Mouse (Mus musculus) CH12.LX (cell line): ENCODE measurements around the gene Ears2. TPM values are rescaled to one million over a fixed set of nuclear protein-coding genes. Genes with fewer than 3 reads are reported as not detected.

Experiments used
- DNase-seq: peaks from one replicate; pipeline ENCODE4 v3.0.0-alpha.2; 2013; ENCODE audit errors: extremely low read depth
- H3K27ac ChIP-seq: 2 replicates; pipeline ENCODE4 v1.5.1; 2012; ENCODE audit warnings: low read depth, mild to moderate bottlenecking, control low read depth, moderate library complexity; ENCODE audit not compliant: insufficient read depth
- H3K27me3 ChIP-seq: replicated peaks from 2 replicates; pipeline ENCODE3; 2012; ENCODE audit warnings: inconsistent platforms
- H3K36me3 ChIP-seq, 2 experiments: replicated peaks in 1 of 2; 2 replicates each; pipeline versions ENCODE3 to v1.6.1; 2012; ENCODE audit warnings: inconsistent platforms in 1 of 2, low read length in 1 of 2, mild to moderate bottlenecking in 1 of 2, mixed read lengths in 1 of 2, moderate library complexity in 1 of 2; ENCODE audit not compliant: control insufficient read depth in 1 of 2, insufficient read depth in 1 of 2
- H3K4me1 ChIP-seq, 2 experiments: 2 replicates each; pipeline ENCODE4 v1.6.1; 2012; ENCODE audit warnings: inconsistent platforms in 1 of 2, moderate library complexity in 1 of 2; ENCODE audit not compliant: insufficient read depth in 2 of 2, control insufficient read depth in 1 of 2
- H3K4me2 ChIP-seq: 2 replicates; pipeline ENCODE4 v1.6.1; 2012; ENCODE audit warnings: low read depth, mild to moderate bottlenecking, control low read depth; ENCODE audit not compliant: poor library complexity, insufficient read depth, severe bottlenecking
- H3K4me3 ChIP-seq, 3 experiments: fragments of 150-350 bp in 1 of 3; sonication (generic) in 1 of 3; replicated peaks in 1 of 3; 2 replicates each; pipeline versions ENCODE3 to v1.5.1; 2011 to 2012; ENCODE audit warnings: low read depth in 2 of 3, low read length in 2 of 3, mild to moderate bottlenecking in 2 of 3, moderate library complexity in 2 of 3, control low read depth in 1 of 3, improper control_type of control experiment in 1 of 3, inconsistent platforms in 1 of 3, mixed read lengths in 1 of 3; ENCODE audit not compliant: poor library complexity in 1 of 3
- H3K79me2 ChIP-seq: replicated peaks from 2 replicates; pipeline ENCODE4 v1.6.1; 2012; ENCODE audit warnings: mild to moderate bottlenecking, moderate library complexity; ENCODE audit not compliant: control insufficient read depth, poor library complexity, insufficient read depth, severe bottlenecking; ENCODE audit errors: extremely low read depth
- H3K9ac ChIP-seq: 2 replicates; pipeline ENCODE4 v1.6.1; 2012; ENCODE audit warnings: low read depth, mild to moderate bottlenecking, control low read depth, moderate library complexity; ENCODE audit not compliant: insufficient read depth
- H3K9me3 ChIP-seq: replicated peaks from 2 replicates; pipeline ENCODE3; 2012; ENCODE audit warnings: low read length, inconsistent platforms, mixed read lengths
- CHD2 ChIP-seq: IDR thresholded peaks from 2 replicates; pipeline ENCODE4 v1.6.1; 2011; ENCODE audit warnings: low read length, improper control_type of control experiment
- CTCF ChIP-seq, 2 experiments: IDR thresholded peaks in 1 of 2; conservative IDR thresholded peaks in 1 of 2; 2 replicates each; pipeline ENCODE4 v1.5.1; 2011 to 2012; ENCODE audit warnings: low read depth in 2 of 2, low read length in 2 of 2, improper control_type of control experiment in 1 of 2, inconsistent platforms in 1 of 2, mild to moderate bottlenecking in 1 of 2, moderate library complexity in 1 of 2
- E2F4 ChIP-seq: IDR thresholded peaks from 2 replicates; pipeline ENCODE4 v1.6.1; 2011; ENCODE audit warnings: low read depth, low read length, improper control_type of control experiment; ENCODE audit not compliant: insufficient replicate concordance
- ETS1 ChIP-seq: conservative IDR thresholded peaks from 2 replicates; pipeline ENCODE4 v1.6.1; 2012; ENCODE audit warnings: low read depth, mild to moderate bottlenecking, inconsistent platforms, low read length, improper control_type of control experiment, moderate library complexity
- HCFC1 ChIP-seq: IDR thresholded peaks from 2 replicates; pipeline ENCODE4 v1.6.1; 2012; ENCODE audit warnings: low read depth, mild to moderate bottlenecking, inconsistent platforms, low read length, improper control_type of control experiment
- JUN ChIP-seq: IDR thresholded peaks from 2 replicates; pipeline ENCODE4 v1.6.1; 2011; ENCODE audit warnings: low read depth, mild to moderate bottlenecking, low read length, improper control_type of control experiment, moderate library complexity; ENCODE audit not compliant: insufficient read depth
- MAZ ChIP-seq: IDR thresholded peaks from 2 replicates; pipeline ENCODE4 v1.6.1; 2012; ENCODE audit warnings: low read depth, mild to moderate bottlenecking, inconsistent platforms, low read length, improper control_type of control experiment, moderate library complexity
- MEF2A ChIP-seq: IDR thresholded peaks from 2 replicates; pipeline ENCODE4 v1.6.1; 2014; ENCODE audit warnings: low read depth, mild to moderate bottlenecking, inconsistent platforms, low read length, improper control_type of control experiment, borderline replicate concordance
- MYC ChIP-seq: IDR thresholded peaks from 2 replicates; pipeline ENCODE4 v1.6.1; 2011; ENCODE audit warnings: low read depth, mild to moderate bottlenecking, improper control_type of control experiment, low read length
- POLR2A ChIP-seq: IDR thresholded peaks from 2 replicates; pipeline ENCODE4 v1.6.1; 2011; ENCODE audit warnings: low read depth, mild to moderate bottlenecking, improper control_type of control experiment, low read length
- POLR2AphosphoS2 ChIP-seq: IDR thresholded peaks from 2 replicates; pipeline ENCODE4 v1.6.1; 2011; ENCODE audit warnings: low read depth, low read length, improper control_type of control experiment
- RAD21 ChIP-seq: IDR thresholded peaks from 2 replicates; pipeline ENCODE4 v1.6.1; 2011; ENCODE audit warnings: low read depth, mild to moderate bottlenecking, low read length, improper control_type of control experiment, moderate library complexity
- SMC3 ChIP-seq: IDR thresholded peaks from 2 replicates; pipeline ENCODE4 v1.6.1; 2011; ENCODE audit warnings: low read depth, low read length, improper control_type of control experiment
- TBP ChIP-seq: conservative IDR thresholded peaks from 2 replicates; pipeline ENCODE4 v1.6.1; 2011; ENCODE audit warnings: low read depth, low read length, improper control_type of control experiment
- UBTF ChIP-seq: IDR thresholded peaks from 2 replicates; pipeline ENCODE4 v1.6.1; 2012; ENCODE audit warnings: low read depth, mild to moderate bottlenecking, inconsistent platforms, low read length, improper control_type of control experiment, moderate library complexity
- USF1 ChIP-seq: IDR thresholded peaks from 2 replicates; pipeline ENCODE4 v1.6.1; 2014; ENCODE audit warnings: low read depth, mild to moderate bottlenecking, inconsistent platforms, low read length, improper control_type of control experiment
- USF2 ChIP-seq: conservative IDR thresholded peaks from 2 replicates; pipeline ENCODE4 v1.6.1; 2011; ENCODE audit warnings: low read depth, low read length, improper control_type of control experiment
- ZNF384 ChIP-seq: IDR thresholded peaks from 2 replicates; pipeline ENCODE4 v1.6.1; 2012; ENCODE audit warnings: low read depth, low read length, improper control_type of control experiment, inconsistent platforms
- dilution Hi-C: fragments of 300-500 bp; cut with MboI; formaldehyde crosslinking; loops from 2 replicates; pipeline ENCODE4 v1.14.3; 2020; ENCODE audit warnings: low sequenced_read_pairs; ENCODE audit not compliant: extremely low pct_unique_long_range_greater_than_20kb, extremely low pct_ligation_motif_present
- in situ Hi-C: fragments of 300-500 bp; cut with MboI; formaldehyde crosslinking; loops from 3 replicates; pipeline ENCODE4 v1.14.3; 2019; ENCODE audit warnings: low sequenced_read_pairs, low pct_ligation_motif_present, low pct_unique_long_range_greater_than_20kb, mixed read lengths
- polyA plus RNA-seq: library from polyadenylated mRNA; unstranded; fragments of >175 nt; gene quantifications from 2 replicates; pipeline ENCODE4 v1.2.1, GENCODE M21; 2012; ENCODE audit warnings: low read depth; ENCODE audit not compliant: insufficient read length
- total RNA-seq, 2 experiments: library from RNA; depleted of rRNA; stranded (reverse); fragments of 300-350 nt in 1 of 2; fragments of >200 nt in 1 of 2; gene quantifications; 2 replicates each; pipeline ENCODE4 v1.2.3; 2012 to 2014

The Ears2 gene
- total and polyA plus RNA-seq, 3 experiments = 11.7 to 14.3 (median 13.2) TPM

GRCm38 (mm10) chr7:122018247-122018646, 48.8 kb downstream of the Ears2 start:
- DNase-seq = peak; percentile 90
- dilution Hi-C loops = no loop called here
- TF ChIP-seq MAZ (no peak), RAD21 (peak; percentile 9), TBP (0 out of 2 replicates have a peak, but pooled peaks have one; percentile 11), CTCF (conservative IDR thresholded peaks at IDR 0.05 in 1 of 2, IDR thresholded peaks at IDR 0.05 in 1 of 2; ENCODE audit: low read depth in 2 of 2, low read length in 2 of 2) (peak in 1 of 2 experiments; percentile 24; a peak in 1 of 4 replicates)
- peaks cover 4 to 53% of the 10 kb centered on the region in 2 experiments for H3K4me1 ChIP-seq
- in situ Hi-C loops = no loop called here
- no peak overlapping the region for H3K9ac ChIP-seq
- no peaks in the 10 kb centered on the region for H3K9me3 ChIP-seq
- no peak overlapping the region for H3K27ac ChIP-seq
- peak overlapping the region; percentile 18; the same call in 1 of the 2 replicates for H3K4me2 ChIP-seq
- H3K79me2 ChIP-seq = no peaks in the 10 kb centered on the region
- H3K36me3 ChIP-seq = peaks cover 0 to 19% of the 10 kb centered on the region in 2 experiments
- H3K27me3 ChIP-seq = no peaks in the 10 kb centered on the region
- peak overlapping the region in 1 of 3 experiments; percentile 14 for H3K4me3 ChIP-seq

- DNase-seq = no peak
- Histone ChIP-seq H3K4me1 (peaks cover 4 to 54% of the 10 kb centered on the region in 2 experiments), H3K4me2 (no peak overlapping the region), H3K79me2 (no peaks in the 10 kb centered on the region), H3K27ac (no peak overlapping the region), H3K27me3 (no peaks in the 10 kb centered on the region), H3K9ac (no peak overlapping the region), H3K4me3 (no peak overlapping the region), H3K9me3 (no peaks in the 10 kb centered on the region), H3K36me3 (peaks cover 3 to 36% of the 10 kb centered on the region in 2 experiments)
- no peak for TF ChIP-seq SMC3
- TF ChIP-seq USF1 = no peak
- TF ChIP-seq MAZ = no peak
- no peak for TF ChIP-seq CHD2
- no peak for TF ChIP-seq MYC
- TF ChIP-seq ZNF384 = no peak
- no peak for TF ChIP-seq USF2
- TF ChIP-seq MEF2A = no peak
- no peak for TF ChIP-seq ETS1
- no peak for TF ChIP-seq POLR2AphosphoS2
- no peak for TF ChIP-seq JUN
- no peak for TF ChIP-seq HCFC1
- no peak for TF ChIP-seq POLR2A
- no peak for TF ChIP-seq UBTF
- no peak for TF ChIP-seq E2F4
- in situ Hi-C loops = no loop called here
- dilution Hi-C loops = no loop called here
These were observed 51.3 kb downstream of the Ears2 start for GRCm38 (mm10) chr7:122015734-122016133.
